Mouse (Mus musculus) activated CD4-positive, CD25-positive, alpha-beta regulatory T cell, adult 4 months (primary cell): ENCODE measurements around the gene Olfr474. TPM values are rescaled to one million over a fixed set of nuclear protein-coding genes. Genes with fewer than 3 reads are reported as not detected.
"Not testable (repeated sequence)": the region's sequence is repeated elsewhere in the genome, so short reads cannot be mapped to it uniquely, and the experiment has no call there.

ENCODE experiments used
- ATAC-seq: one replicate; pipeline ENCODE4 v1.8.0; 2017
- polyA plus RNA-seq, 2 experiments: library from polyadenylated mRNA; unstranded; fragments of 100-300 nt; shearing (Covaris generic); gene quantifications; one replicate each; pipeline ENCODE4 v1.2.1; 2017

Gene Olfr474
- polyA plus RNA-seq = not detected

DNA sequence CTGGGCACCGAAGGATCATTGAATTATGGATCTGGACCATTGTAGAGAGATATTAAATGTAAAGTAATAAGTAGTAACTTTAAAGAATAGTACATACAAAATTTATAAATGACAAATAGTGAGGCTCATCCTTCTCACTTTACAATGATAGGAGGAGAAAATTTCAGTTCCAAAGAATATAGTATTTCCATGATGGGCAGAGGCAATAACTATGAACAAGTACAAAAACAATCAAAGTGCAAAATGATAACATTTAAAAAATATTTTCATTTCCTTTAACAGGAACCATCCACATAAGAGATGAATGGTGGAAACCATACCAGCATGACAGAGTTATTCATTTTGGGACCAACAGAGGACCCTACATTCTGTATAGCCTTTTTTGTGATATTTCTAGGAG, at the start of gene Olfr474:
TSS of gene Olfr474 (plus strand) at position 301 of the 400 bp plus-strand sequence.
- no peak for ATAC-seq

DNA sequence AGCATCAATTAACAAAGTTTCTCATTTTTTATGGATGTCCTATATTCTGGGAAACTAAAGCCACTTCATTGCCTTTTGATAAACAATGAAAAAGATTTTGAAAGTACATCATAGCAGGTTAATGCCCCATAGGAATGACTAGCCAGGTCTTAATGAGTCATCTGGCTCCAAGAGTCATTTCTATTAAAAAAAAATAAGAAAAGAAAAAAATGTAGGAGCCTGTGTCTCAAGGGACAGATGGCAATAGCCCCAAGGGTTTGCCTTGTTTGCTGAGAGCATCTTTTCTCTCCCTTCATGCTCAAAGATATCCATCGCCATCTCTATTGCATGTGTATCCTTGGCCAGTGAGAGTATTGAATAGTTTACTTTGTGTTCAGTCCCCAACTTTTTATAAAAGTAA, 24.3 kb upstream of the Olfr474 start, which contains the start of gene Olfr473:
TSS of gene Olfr473 (plus strand) at position 301 of the 400 bp plus-strand sequence.
- ATAC-seq = no peak

DNA sequence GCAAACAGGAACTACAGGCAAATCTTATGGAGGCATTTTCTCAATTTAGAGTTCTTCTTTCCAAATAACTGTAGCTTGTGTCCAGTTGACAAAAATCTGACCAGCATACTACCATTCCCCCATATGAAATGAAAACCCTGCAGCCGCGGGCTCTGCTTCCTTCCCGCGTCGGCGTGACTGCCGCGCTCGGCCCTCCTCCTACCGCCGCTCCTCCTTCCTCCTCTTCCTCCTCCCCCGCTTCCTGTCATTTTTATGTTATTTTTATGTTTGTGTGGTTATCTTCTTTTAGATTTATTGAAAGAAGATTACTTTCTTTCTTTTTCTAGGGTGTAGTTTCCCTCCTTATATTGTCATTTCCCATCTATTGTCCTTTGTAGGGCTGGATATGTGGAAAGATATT, 1.9 kb upstream of the Olfr474 start:
- ATAC-seq = not testable (repeated sequence)

DNA sequence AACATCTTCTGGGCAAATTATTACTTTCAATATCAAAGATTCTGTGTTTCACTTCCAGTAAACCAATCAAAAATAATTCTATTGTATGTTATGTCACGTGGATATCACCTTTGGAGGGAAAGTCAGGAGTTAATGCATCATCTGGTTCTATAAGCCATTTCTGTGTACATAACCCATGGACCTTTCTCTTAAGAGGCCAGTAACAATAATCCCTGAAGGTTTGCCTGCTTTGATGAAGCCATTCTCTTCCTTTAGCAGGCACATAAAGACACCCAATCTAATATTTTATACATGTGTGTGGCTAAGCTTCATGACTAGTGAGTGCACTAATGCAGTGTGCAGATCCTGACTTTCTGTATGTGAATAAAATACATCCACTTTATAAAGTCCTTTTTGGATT, 10.1 kb downstream of the Olfr474 start, which contains the start of gene Olfr476:
TSS of gene Olfr476 (plus strand) at position 301 of the 400 bp plus-strand sequence.
- ATAC-seq = no peak

DNA sequence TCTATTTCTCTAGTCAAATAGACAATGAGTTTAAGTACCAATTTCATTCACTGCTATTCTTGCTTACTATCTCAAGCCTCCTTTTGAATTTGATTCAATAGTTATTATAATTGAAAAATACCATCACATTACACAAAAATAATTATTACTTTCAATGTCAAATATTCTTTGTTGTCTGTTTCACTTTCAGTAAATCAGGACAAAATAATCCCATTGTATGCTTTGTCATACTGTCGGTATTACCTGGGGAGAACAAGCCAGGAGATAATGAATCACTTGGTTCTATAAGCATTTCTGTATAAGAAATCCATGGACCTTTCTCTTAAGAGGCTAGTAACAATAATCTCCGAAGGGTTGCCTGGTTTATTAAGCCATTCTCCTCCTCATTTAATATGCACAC, 31.9 kb downstream of the Olfr474 start, which contains the start of gene Olfr477:
TSS of gene Olfr477 (plus strand) at position 301 of the 400 bp plus-strand sequence.
- no peak for ATAC-seq

Other genes starting within 250 kb of the Olfr474 start
- not detected for gene Cyb5r2, start 196.6 kb upstream of the Olfr474 start, polyA plus RNA-seq
- not detected for gene Ovch2, start 153.4 kb upstream of the Olfr474 start, polyA plus RNA-seq
- not detected for gene Olfr467, start 142.4 kb upstream of the Olfr474 start, polyA plus RNA-seq
- gene Olfr469, start 129.1 kb upstream of the Olfr474 start, polyA plus RNA-seq = not detected
- not detected for gene Olfr470, start 107.2 kb upstream of the Olfr474 start, polyA plus RNA-seq
- gene Olfr472, start 56.7 kb upstream of the Olfr474 start, polyA plus RNA-seq = under 1 TPM in 1 of 2 experiments, not detected in 1; 0.16 TPM
- not detected for gene Olfr473, start 24.2 kb upstream of the Olfr474 start, polyA plus RNA-seq
- not detected for gene Olfr476, start 10.2 kb downstream of the Olfr474 start, polyA plus RNA-seq
- gene Olfr477, start 32.0 kb downstream of the Olfr474 start, polyA plus RNA-seq = not detected
- not detected for gene Olfr478, start 79.3 kb downstream of the Olfr474 start, polyA plus RNA-seq
- not detected for gene Olfr479, start 96.0 kb downstream of the Olfr474 start, polyA plus RNA-seq
- not detected for gene Olfr480, start 112.7 kb downstream of the Olfr474 start, polyA plus RNA-seq
- gene Olfr481, start 125.2 kb downstream of the Olfr474 start, polyA plus RNA-seq = under 1 TPM in 1 of 2 experiments, not detected in 1; 0.28 TPM
- not detected for gene Olfr482, start 142.9 kb downstream of the Olfr474 start, polyA plus RNA-seq
- under 1 TPM in 1 of 2 experiments, not detected in 1; 0.12 TPM for gene Olfr483, start 146.2 kb downstream of the Olfr474 start, polyA plus RNA-seq
- not detected for gene Olfr484, start 172.8 kb downstream of the Olfr474 start, polyA plus RNA-seq
- not detected for gene Olfr485, start 205.2 kb downstream of the Olfr474 start, polyA plus RNA-seq
- gene Olfr486, start 218.1 kb downstream of the Olfr474 start, polyA plus RNA-seq = not detected